Mouse (Mus musculus) MEL (cell line): ENCODE data around the gene Eral1. TPM values are rescaled to one million over a fixed set of nuclear protein-coding genes. Genes with fewer than 3 reads are reported as not detected.

Experiments used
- DNase-seq: peaks from one replicate; pipeline ENCODE4 v3.0.0; 2011; ENCODE audit warnings: low read depth, low spot score
- H3K27ac ChIP-seq: 2 replicates; pipeline ENCODE4 v1.5.1; 2012; ENCODE audit warnings: low read depth, mild to moderate bottlenecking, control low read depth, low read length, moderate library complexity; ENCODE audit not compliant: control insufficient read depth
- H3K27me3 ChIP-seq, 2 experiments: fragments of 150-350 bp in 1 of 2; sonication (generic) in 1 of 2; 2 replicates each; pipeline ENCODE4 v1.6.1; 2012; ENCODE audit warnings: low read length in 2 of 2, mild to moderate bottlenecking in 2 of 2, improper control_type of control experiment in 1 of 2, moderate library complexity in 1 of 2; ENCODE audit not compliant: insufficient read depth in 2 of 2, control insufficient read depth in 1 of 2
- H3K36me3 ChIP-seq, 2 experiments: 2 replicates each; pipeline ENCODE4 v1.6.1; 2012 to 2014; ENCODE audit warnings: low read length in 2 of 2, improper control_type of control experiment in 1 of 2, inconsistent platforms in 1 of 2, mild to moderate bottlenecking in 1 of 2; ENCODE audit not compliant: insufficient read depth in 2 of 2, control insufficient read depth in 1 of 2
- H3K4me1 ChIP-seq, 2 experiments: fragments of 150-350 bp in 1 of 2; sonication (generic) in 1 of 2; 2 replicates each; pipeline ENCODE4 v1.6.1; 2012; ENCODE audit warnings: low read length in 2 of 2, improper control_type of control experiment in 1 of 2, mild to moderate bottlenecking in 1 of 2; ENCODE audit not compliant: insufficient read depth in 2 of 2, control insufficient read depth in 1 of 2
- H3K4me3 ChIP-seq, 2 experiments: fragments of 150-350 bp in 1 of 2; sonication (generic) in 1 of 2; 2 replicates each; pipeline ENCODE4 v1.5.1; 2012; ENCODE audit warnings: low read depth in 2 of 2, low read length in 2 of 2, mild to moderate bottlenecking in 2 of 2, moderate library complexity in 2 of 2, control low read depth in 1 of 2, improper control_type of control experiment in 1 of 2; ENCODE audit not compliant: control insufficient read depth in 1 of 2, insufficient read depth in 1 of 2
- H3K79me2 ChIP-seq: 2 replicates; pipeline ENCODE4 v1.6.1; 2012; ENCODE audit warnings: mild to moderate bottlenecking, low read length, moderate library complexity; ENCODE audit not compliant: control insufficient read depth, poor library complexity, insufficient read depth
- H3K9ac ChIP-seq: 2 replicates; pipeline ENCODE4 v1.6.1; 2012; ENCODE audit warnings: low read depth, mild to moderate bottlenecking, control low read depth, low read length, moderate library complexity; ENCODE audit not compliant: control insufficient read depth, poor library complexity, severe bottlenecking
- H3K9me3 ChIP-seq: fragments of 150-350 bp; sonication (generic); replicated peaks from 2 replicates; pipeline ENCODE4 v1.6.1; 2012; ENCODE audit warnings: mild to moderate bottlenecking, low read length, improper control_type of control experiment, moderate library complexity; ENCODE audit not compliant: insufficient read depth
- BHLHE40 ChIP-seq: IDR thresholded peaks from 2 replicates; pipeline ENCODE4 v1.6.1; 2012; ENCODE audit warnings: low read depth, mild to moderate bottlenecking, inconsistent platforms, low read length, improper control_type of control experiment, borderline replicate concordance
- CHD1 ChIP-seq: IDR thresholded peaks from 2 replicates; pipeline ENCODE4 v1.6.1; 2012; ENCODE audit warnings: low read depth, mild to moderate bottlenecking, inconsistent platforms, low read length, improper control_type of control experiment
- CTCF ChIP-seq, 3 experiments: IDR thresholded peaks in 2 of 3; conservative IDR thresholded peaks in 1 of 3; 2 replicates each; pipeline ENCODE4 v1.5.1; 2011 to 2012; ENCODE audit warnings: low read length in 3 of 3, low read depth in 2 of 3, mild to moderate bottlenecking in 2 of 3, improper control_type of control experiment in 1 of 3, inconsistent platforms in 1 of 3, mixed read lengths in 1 of 3, moderate library complexity in 1 of 3; ENCODE audit not compliant: control insufficient read depth in 1 of 3, insufficient read depth in 1 of 3, poor library complexity in 1 of 3, severe bottlenecking in 1 of 3
- EP300 ChIP-seq, 2 experiments: IDR thresholded peaks; 2 replicates each; pipeline ENCODE4 v1.6.1; 2011; ENCODE audit warnings: improper control_type of control experiment in 2 of 2, low read length in 2 of 2, low read depth in 1 of 2, mild to moderate bottlenecking in 1 of 2
- ETS1 ChIP-seq: IDR thresholded peaks from 2 replicates; pipeline ENCODE4 v1.6.1; 2012; ENCODE audit warnings: low read depth, mild to moderate bottlenecking, inconsistent platforms, low read length, improper control_type of control experiment, moderate library complexity
- GABPA ChIP-seq: IDR thresholded peaks from 2 replicates; pipeline ENCODE4 v1.6.1; 2012; ENCODE audit warnings: low read depth, mild to moderate bottlenecking, inconsistent platforms, low read length, improper control_type of control experiment, moderate library complexity
- GATA1 ChIP-seq: IDR thresholded peaks from 2 replicates; pipeline ENCODE4 v1.6.1; 2011; ENCODE audit warnings: low read depth, low read length, improper control_type of control experiment
- HCFC1 ChIP-seq: IDR thresholded peaks from 2 replicates; pipeline ENCODE4 v1.6.1; 2012; ENCODE audit warnings: low read depth, mild to moderate bottlenecking, inconsistent platforms, low read length, improper control_type of control experiment, moderate library complexity
- KAT2A ChIP-seq: conservative IDR thresholded peaks from 2 replicates; pipeline ENCODE4 v1.6.1; 2012; ENCODE audit warnings: low read depth, low read length, improper control_type of control experiment, inconsistent platforms
- MXI1 ChIP-seq: IDR thresholded peaks from 2 replicates; pipeline ENCODE4 v1.6.1; 2011; ENCODE audit warnings: mild to moderate bottlenecking, low read depth, low read length, improper control_type of control experiment
- MYC ChIP-seq: IDR thresholded peaks from 2 replicates; pipeline ENCODE4 v1.6.1; 2011; ENCODE audit warnings: low read depth, mild to moderate bottlenecking, low read length, improper control_type of control experiment, moderate library complexity
- NRF1 ChIP-seq: IDR thresholded peaks from 2 replicates; pipeline ENCODE4 v1.6.1; 2014; ENCODE audit warnings: low read depth, mild to moderate bottlenecking, inconsistent platforms, low read length, improper control_type of control experiment, moderate library complexity; ENCODE audit not compliant: poor library complexity, insufficient read depth, severe bottlenecking
- POLR2AphosphoS5 ChIP-seq: IDR thresholded peaks from 2 replicates; pipeline ENCODE4 v1.6.1; 2012; ENCODE audit warnings: low read depth, borderline replicate concordance, mild to moderate bottlenecking, inconsistent platforms, low read length, moderate library complexity, mixed read lengths
- SMC3 ChIP-seq: IDR thresholded peaks from 2 replicates; pipeline ENCODE4 v1.6.1; 2011; ENCODE audit warnings: low read depth, low read length, improper control_type of control experiment
- TAL1 ChIP-seq: IDR thresholded peaks from 2 replicates; pipeline ENCODE4 v1.6.1; 2012; ENCODE audit warnings: mild to moderate bottlenecking, inconsistent platforms, low read length, moderate library complexity, mixed read lengths
- TBP ChIP-seq: IDR thresholded peaks from 2 replicates; pipeline ENCODE4 v1.8.0; 2011; ENCODE audit warnings: low read depth, low read length, improper control_type of control experiment
- UBTF ChIP-seq: IDR thresholded peaks from 2 replicates; pipeline ENCODE4 v1.6.1; 2012; ENCODE audit warnings: low read depth, mild to moderate bottlenecking, inconsistent platforms, low read length, improper control_type of control experiment, moderate library complexity, borderline replicate concordance; ENCODE audit not compliant: insufficient read depth
- USF1 ChIP-seq: IDR thresholded peaks from 2 replicates; pipeline ENCODE4 v1.6.1; 2014; ENCODE audit warnings: low read depth, mild to moderate bottlenecking, inconsistent platforms, low read length, improper control_type of control experiment, moderate library complexity
- ZMIZ1 ChIP-seq: IDR thresholded peaks from 2 replicates; pipeline ENCODE4 v1.6.1; 2012; ENCODE audit warnings: low read depth, mild to moderate bottlenecking, inconsistent platforms, low read length, improper control_type of control experiment, moderate library complexity
- ZNF384 ChIP-seq: IDR thresholded peaks from 2 replicates; pipeline ENCODE4 v1.6.1; 2012; ENCODE audit warnings: low read depth, mild to moderate bottlenecking, inconsistent platforms, low read length, improper control_type of control experiment
- polyA plus RNA-seq, 2 experiments: library from polyadenylated mRNA; stranded (reverse) in 1 of 2; unstranded in 1 of 2; fragments of >175 nt in 1 of 2; fragments of >200 nt in 1 of 2; gene quantifications; 2 replicates each; pipeline versions ENCODE4 v1.2.1 to v1.2.4; 2012; ENCODE audit warnings: low replicate concordance in 2 of 2, low read depth in 1 of 2; ENCODE audit not compliant: insufficient read length in 2 of 2, insufficient read depth in 1 of 2, missing spikeins in 1 of 2
- total RNA-seq: library from RNA; depleted of rRNA; stranded (reverse); fragments of 300-350 nt; gene quantifications from 2 replicates; pipeline ENCODE4 v1.2.3, GENCODE M21; 2012

Gene Eral1
- total and polyA plus RNA-seq, 3 experiments = 38.4 to 43.5 TPM; not detected in 1

DNA sequence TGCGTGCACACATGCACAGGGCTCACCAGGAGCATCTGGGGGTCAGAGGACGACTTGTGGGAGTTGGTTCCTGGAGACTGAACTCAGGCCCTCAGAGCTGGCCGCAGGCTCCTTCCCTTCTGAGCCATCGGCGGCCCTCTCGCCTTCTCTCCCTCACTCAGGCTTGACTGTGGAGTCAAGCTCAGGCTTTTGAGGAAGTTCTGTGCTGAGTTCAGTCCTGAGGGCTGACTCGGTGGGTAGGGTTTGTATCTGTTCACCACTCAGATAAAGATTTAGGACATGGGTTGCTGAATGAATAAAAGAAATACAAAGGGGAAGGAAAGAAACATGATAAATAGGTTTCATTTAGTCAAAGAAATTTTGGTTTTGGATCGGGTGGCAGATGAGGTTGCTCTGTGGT lies 39.7 kb upstream of the Eral1 start (continued):
- TF ChIP-seq GABPA (no peak), CHD1 (no peak; the same call in 1 of the 2 replicates)

DNA sequence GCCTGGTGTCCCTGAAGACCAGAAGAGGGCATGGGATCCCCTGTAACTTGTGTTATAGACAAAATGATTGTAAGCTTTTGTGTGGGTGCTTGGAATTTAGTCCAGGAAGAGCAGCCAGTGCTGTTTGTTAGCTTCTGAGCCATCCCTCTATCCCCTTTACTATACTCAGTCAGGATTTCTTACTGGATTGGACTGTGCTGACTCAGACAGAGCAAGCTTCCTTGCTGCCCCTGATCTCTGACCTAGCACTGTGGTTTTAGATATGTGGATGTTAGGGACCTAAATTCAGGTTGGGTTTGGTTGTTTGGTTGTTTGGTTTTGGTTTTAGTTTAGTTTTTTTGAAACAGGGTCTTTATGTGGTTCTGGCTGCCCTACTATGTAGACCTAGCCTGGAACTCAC lies 38.3 kb upstream of the Eral1 start:
- no peak overlapping the region for H3K9ac ChIP-seq
- H3K79me2 ChIP-seq = peaks cover 15% of the 10 kb centered on the region
- H3K27ac ChIP-seq = no peak overlapping the region
- H3K36me3 ChIP-seq = peaks cover 0 to 45% of the 10 kb centered on the region in 2 experiments; a peak in 2 of 4 replicates
- peaks cover 17 to 36% of the 10 kb centered on the region in 2 experiments for H3K4me1 ChIP-seq
- no peak overlapping the region for H3K4me3 ChIP-seq
- H3K9me3 ChIP-seq = no peaks in the 10 kb centered on the region
- TF ChIP-seq HCFC1 (no peak), MXI1 (no peak), MYC (no peak), ZMIZ1 (no peak), EP300 (IDR thresholded peaks at IDR 0.05; ENCODE audit: low read depth in 1 of 2, low read length in 2 of 2) (no peak), NRF1 (no peak), SMC3 (no peak), TBP (no peak), BHLHE40 (no peak), TAL1 (no peak)
- no peak for DNase-seq
- H3K27me3 ChIP-seq = no peaks in the 10 kb centered on the region

DNA sequence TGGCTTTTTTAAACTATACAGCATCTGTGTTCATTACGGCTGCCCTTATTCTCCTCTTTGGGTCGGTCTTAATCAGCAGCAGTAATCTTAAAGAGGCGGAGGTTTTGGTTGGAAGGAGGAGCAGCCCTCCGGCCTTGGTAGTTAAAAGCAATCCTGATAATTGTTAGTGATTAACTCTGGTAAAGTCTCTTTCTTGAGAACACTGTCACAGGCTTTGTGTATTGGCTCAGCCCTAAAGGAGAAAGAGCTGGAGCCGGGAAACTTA lies 35.9 kb upstream of the Eral1 start:
- H3K27ac ChIP-seq = peak overlapping the region; percentile 52
- DNase-seq = no peak
- H3K36me3 ChIP-seq = peaks cover 0 to 28% of the 10 kb centered on the region in 2 experiments; a peak in 2 of 4 replicates
- H3K4me3 ChIP-seq = peak overlapping the region; percentile 72 to 90
- H3K4me1 ChIP-seq = peaks cover 11 to 28% of the 10 kb centered on the region in 2 experiments
- TF ChIP-seq TAL1 (no peak), USF1 (no peak), ETS1 (no peak), POLR2AphosphoS5 (no peak), GATA1 (peak; percentile 72), ZNF384 (no peak), CTCF (IDR thresholded peaks at IDR 0.05 in 2 of 3, conservative IDR thresholded peaks at IDR 0.05 in 1 of 3; ENCODE audit: control insufficient read depth in 1 of 3, insufficient read depth in 1 of 3, low read depth in 2 of 3, low read length in 3 of 3, poor library complexity in 1 of 3, severe bottlenecking in 1 of 3) (no peak), MYC (0 out of 2 replicates have a peak, but pooled peaks have one; percentile 1), TBP (0 out of 2 replicates have a peak, but pooled peaks have one; percentile 9), KAT2A (no peak), UBTF (no peak)
- H3K79me2 ChIP-seq = peaks cover 11% of the 10 kb centered on the region
- H3K9ac ChIP-seq = peak overlapping the region; percentile 69
- H3K9me3 ChIP-seq = no peaks in the 10 kb centered on the region
- H3K27me3 ChIP-seq = no peaks in the 10 kb centered on the region
